In the genomic region with DNA sequence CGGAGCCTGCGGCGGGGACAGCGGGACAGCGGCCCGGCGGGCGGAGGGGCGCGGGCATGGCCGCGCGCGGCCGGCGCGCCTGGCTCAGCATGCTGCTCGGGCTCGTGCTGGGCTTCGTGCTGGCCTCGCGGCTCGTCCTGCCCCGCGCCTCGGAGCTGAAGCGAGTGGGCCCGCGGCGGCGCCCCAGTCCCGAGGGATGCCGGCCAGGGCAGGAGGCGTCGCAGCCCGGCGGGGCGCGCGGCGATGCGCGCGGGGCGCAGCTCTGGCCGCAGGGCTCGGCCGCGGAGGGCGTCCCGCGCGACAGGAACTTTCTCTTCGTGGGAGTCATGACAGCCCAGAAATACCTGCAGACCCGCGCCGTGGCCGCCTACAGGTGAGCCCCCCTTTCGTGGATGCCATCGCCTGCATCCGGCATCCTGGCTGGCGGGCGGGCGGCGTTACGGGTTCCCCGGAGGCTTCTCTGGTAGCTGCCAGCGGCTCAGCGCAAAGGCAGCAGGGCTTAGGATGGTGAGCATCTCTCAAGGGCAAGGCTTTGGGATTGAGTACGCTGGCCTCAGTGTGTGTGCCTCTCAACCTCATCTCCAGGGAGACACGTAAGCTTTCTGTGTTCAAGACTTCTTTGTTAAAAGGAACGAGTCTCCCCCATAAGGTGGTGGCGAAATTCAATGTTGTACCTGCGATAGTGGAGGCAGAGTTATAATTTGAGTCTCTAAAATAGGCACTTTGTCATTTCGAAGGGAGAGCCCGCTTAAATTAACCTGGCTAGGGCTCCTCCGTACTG, we compare ENCODE assay signal across 8 mouse cellular contexts. TPM values are rescaled to one million over a fixed set of nuclear protein-coding genes. Genes with fewer than 3 reads are reported as not detected.
DNase-seq lines count a peak whose midpoint lies in the region; ATAC-seq and TF ChIP-seq lines count a peak whose summit lies in the region.

No protein-coding gene starts in this region.

- H3K27ac ChIP-seq in ES-Bruce4 (ENCODE audit: insufficient read depth, low read length): no peak overlapping the region
- peak overlapping the region; percentile 58; the same call in 1 of the 2 replicates for H3K27ac ChIP-seq in cerebellum, adult 2 months (ENCODE audit: insufficient read depth, low read length)
- H3K27ac ChIP-seq in kidney, embryonic 16.5 days (ENCODE audit: low read length): peak overlapping the region; percentile 89

- ATAC-seq in kidney, embryonic 16.5 days (ENCODE audit: low FRiP score, low TSS enrichment): peak; percentile 20
- no peak for ATAC-seq in monocyte, adult 5-6 weeks (replicated peaks; ENCODE audit: insufficient number of reproducible peaks, low FRiP score, low TSS enrichment, poor library complexity, severe bottlenecking)

- no peak for TF ChIP-seq EP300 in ES-Bruce4 (IDR thresholded peaks at IDR 0.05; ENCODE audit: insufficient read depth, low read depth, low read length)

- 4% methylated on average over 72 of the region's 77 CpGs for WGBS in cerebellum, adult 2 months
- WGBS in kidney, embryonic 16.5 days: under 1% methylated on average over 49 of the region's 77 CpGs

- peak overlapping the region; percentile 69 for H3K4me3 ChIP-seq in ES-Bruce4 (ENCODE audit: low read depth, low read length)
- H3K4me3 ChIP-seq in cerebellum, adult 2 months (replicated peaks; ENCODE audit: insufficient read depth, low read depth, low read length): peak overlapping the region; percentile 70
- peak overlapping the region; percentile 89 for H3K4me3 ChIP-seq in kidney, embryonic 16.5 days (ENCODE audit: low read length)
- H3K4me3 ChIP-seq in megakaryocyte, embryonic 14.5 days (replicated peaks): peak overlapping the region; percentile 92

- peak; percentile 78 for DNase-seq in A20 (ENCODE audit: low read depth, low spot score)
- peak; percentile 49 to 60 for DNase-seq in cerebellum, adult 2 months
- DNase-seq in forelimb bud, embryonic 11.5 days (ENCODE audit: low read depth, low spot score): peak; percentile 33
- peak; percentile 41 for DNase-seq in spleen, adult 12 weeks (ENCODE audit: low spot score)

- no peaks in the 10 kb centered on the region for H3K4me1 ChIP-seq in ES-Bruce4 (ENCODE audit: control insufficient read depth, insufficient read depth, low read length)
- no peaks in the 10 kb centered on the region; the same call in 1 of the 2 replicates for H3K4me1 ChIP-seq in cerebellum, adult 2 months (ENCODE audit: control insufficient read depth, insufficient read depth, low read length)
- peaks cover 32% of the 10 kb centered on the region; the same call in 1 of the 2 replicates for H3K4me1 ChIP-seq in kidney, embryonic 16.5 days (ENCODE audit: insufficient read depth, low read length)
- peaks cover 78% of the 10 kb centered on the region for H3K4me1 ChIP-seq in megakaryocyte, embryonic 14.5 days

- H3K27me3 ChIP-seq in ES-Bruce4 (ENCODE audit: control insufficient read depth, insufficient read depth, low read length, poor library complexity, severe bottlenecking): 0 out of 2 replicates have a peak, but pooled peaks cover 2% of the 10 kb centered on the region
- no peaks in the 10 kb centered on the region for H3K27me3 ChIP-seq in cerebellum, adult 2 months (ENCODE audit: control insufficient read depth, insufficient read depth, low read length)
- H3K27me3 ChIP-seq in kidney, embryonic 16.5 days (ENCODE audit: insufficient read depth, low read length): no peaks in the 10 kb centered on the region
- H3K27me3 ChIP-seq in megakaryocyte, embryonic 14.5 days (replicated peaks): no peaks in the 10 kb centered on the region

- peak overlapping the region; percentile 92 for H3K9ac ChIP-seq in ES-Bruce4 (ENCODE audit: low read depth, poor library complexity, severe bottlenecking)
- H3K9ac ChIP-seq in kidney, embryonic 16.5 days (replicated peaks; ENCODE audit: low read length): peak overlapping the region; percentile 92

- H3K9me3 ChIP-seq in ES-Bruce4 (replicated peaks; ENCODE audit: control insufficient read depth, insufficient read depth, low read length, poor library complexity, severe bottlenecking): no peaks in the 10 kb centered on the region
- H3K9me3 ChIP-seq in kidney, embryonic 16.5 days (ENCODE audit: low read length): no peaks in the 10 kb centered on the region
- no peaks in the 10 kb centered on the region for H3K9me3 ChIP-seq in megakaryocyte, embryonic 14.5 days

- TF ChIP-seq CTCF in ES-Bruce4 (IDR thresholded peaks at IDR 0.05; ENCODE audit: low read depth, low read length): no peak
- no peak for TF ChIP-seq CTCF in cerebellum, adult 2 months (IDR thresholded peaks at IDR 0.05; ENCODE audit: borderline replicate concordance, insufficient read depth, low read depth, low read length)

- no peak for TF ChIP-seq POLR2A in ES-Bruce4 (IDR thresholded peaks at IDR 0.05; ENCODE audit: insufficient read depth, low read length)
- TF ChIP-seq POLR2A in cerebellum, adult 2 months (IDR thresholded peaks at IDR 0.05; ENCODE audit: borderline replicate concordance, insufficient read depth, low read length): no peak

- H3K36me3 ChIP-seq in ES-Bruce4 (ENCODE audit: control insufficient read depth, insufficient read depth, low read length, poor library complexity, severe bottlenecking): no peaks in the 10 kb centered on the region
- no peaks in the 10 kb centered on the region for H3K36me3 ChIP-seq in kidney, embryonic 16.5 days (ENCODE audit: insufficient read depth, low read length)
- peaks cover 28% of the 10 kb centered on the region for H3K36me3 ChIP-seq in megakaryocyte, embryonic 14.5 days (replicated peaks; ENCODE audit: low read length)

- H3K4me2 ChIP-seq in kidney, embryonic 16.5 days (replicated peaks; ENCODE audit: low read depth, low read length): peak overlapping the region; percentile 87

RNA-seq across cellular contexts. Expression of a gene that starts 0.7 kb away (rescaled TPM):
- polyA plus RNA-seq in ES-Bruce4 (2011; ENCODE audit: insufficient read depth, insufficient read length, low read depth, missing spikeins): 25.8 and 27.6 TPM in 2 replicates
- polyA plus RNA-seq in cerebellum, adult 2 months (2012; rRNA removed): 6.1 and 6.8 TPM in 2 replicates
- 13.4 and 13.9 TPM in 2 replicates for polyA plus RNA-seq in kidney, embryonic 16.5 days (2015; fragmentation: Nextera tagmentation; extraction: Ambion mirVana)
- polyA plus RNA-seq in megakaryocyte, embryonic 14.5 days (2012; ENCODE audit: insufficient read depth, low replicate concordance): 9.6 and 14.4 TPM in 2 replicates
- total RNA-seq in monocyte, adult 5-6 weeks (2017): 91.3 to 286 TPM (median 103 TPM) in 3 replicates

RNA-seq across cellular contexts. Expression of a gene that starts 30.6 kb away (rescaled TPM):
- 33.3 and 42.9 TPM in 2 replicates for polyA plus RNA-seq in ES-Bruce4 (2011; ENCODE audit: insufficient read depth, insufficient read length, low read depth, missing spikeins)
- 113 and 123 TPM in 2 replicates for polyA plus RNA-seq in cerebellum, adult 2 months (2012; rRNA removed)
- polyA plus RNA-seq in kidney, embryonic 16.5 days (2015; fragmentation: Nextera tagmentation; extraction: Ambion mirVana): 111 and 125 TPM in 2 replicates
- polyA plus RNA-seq in megakaryocyte, embryonic 14.5 days (2012; ENCODE audit: insufficient read depth, low replicate concordance): 68.3 and 82.3 TPM in 2 replicates
- 102 to 127 TPM (median 106 TPM) in 3 replicates for total RNA-seq in monocyte, adult 5-6 weeks (2017)

RNA-seq across cellular contexts. Expression of a gene that starts 51.2 kb away (rescaled TPM):
- 152 and 155 TPM in 2 replicates for polyA plus RNA-seq in ES-Bruce4 (2011; ENCODE audit: insufficient read depth, insufficient read length, low read depth, missing spikeins)
- 43.8 and 45.9 TPM in 2 replicates for polyA plus RNA-seq in cerebellum, adult 2 months (2012; rRNA removed)
- polyA plus RNA-seq in kidney, embryonic 16.5 days (2015; fragmentation: Nextera tagmentation; extraction: Ambion mirVana): 159 and 167 TPM in 2 replicates
- polyA plus RNA-seq in megakaryocyte, embryonic 14.5 days (2012; ENCODE audit: insufficient read depth, low replicate concordance): 26.0 and 168 TPM in 2 replicates
- 41.2 to 67.4 TPM (median 61.4 TPM) in 3 replicates for total RNA-seq in monocyte, adult 5-6 weeks (2017)
